ENCODE assay signal across 1 mouse cellular context in genomic region chr5:107965355-107965991, GRCm38 (mm10).
A peak's percentile ranks its signal among the peaks of the same experiment; 100 is the strongest.
TF ChIP-seq lines count a peak whose summit lies in the region.

No protein-coding gene starts in this region.

TF ChIP-seq in MEL, 35 proteins besides CTCF, POLR2A, EP300 and RAD21 (continued from another document):
- TF ChIP-seq CHD1 (IDR thresholded peaks at IDR 0.05; ENCODE audit: low read depth, low read length) (0 out of 2 replicates have a peak, but pooled peaks have one; percentile 37), HCFC1 (IDR thresholded peaks at IDR 0.05; ENCODE audit: low read depth, low read length) (no peak), TAL1 (IDR thresholded peaks at IDR 0.05; ENCODE audit: low read length) (peak; percentile 40; the same call in 1 of the 2 replicates), MAX (IDR thresholded peaks at IDR 0.05; ENCODE audit: low read length) (no peak), ETS1 (IDR thresholded peaks at IDR 0.05; ENCODE audit: low read depth, low read length) (peak; percentile 83), ZKSCAN1 (IDR thresholded peaks at IDR 0.05; ENCODE audit: low read depth, low read length) (no peak), CHD2 (IDR thresholded peaks at IDR 0.05; ENCODE audit: low read length) (no peak), TBP (IDR thresholded peaks at IDR 0.05; ENCODE audit: low read depth, low read length) (0 out of 2 replicates have a peak, but pooled peaks have one; percentile 57), USF1 (IDR thresholded peaks at IDR 0.05; ENCODE audit: low read depth, low read length) (no peak), NRF1 (IDR thresholded peaks at IDR 0.05; ENCODE audit: insufficient read depth, low read depth, low read length, poor library complexity, severe bottlenecking) (no peak), JUND (IDR thresholded peaks at IDR 0.05; ENCODE audit: low read depth, low read length) (no peak), ZC3H11A (IDR thresholded peaks at IDR 0.05; ENCODE audit: low read depth, low read length) (no peak), GABPA (IDR thresholded peaks at IDR 0.05; ENCODE audit: low read depth, low read length) (no peak), KAT2A (conservative IDR thresholded peaks at IDR 0.05; ENCODE audit: low read depth, low read length) (no peak), MAZ (IDR thresholded peaks at IDR 0.05; ENCODE audit: low read depth, low read length) (no peak), ELF1 (IDR thresholded peaks at IDR 0.05; ENCODE audit: low read depth, low read length) (no peak), USF2 (IDR thresholded peaks at IDR 0.05; ENCODE audit: borderline replicate concordance in 1 of 2, insufficient read depth in 1 of 2, low read depth in 1 of 2, low read length in 2 of 2) (no peak), ZMIZ1 (IDR thresholded peaks at IDR 0.05; ENCODE audit: low read depth, low read length) (no peak), MYB (IDR thresholded peaks at IDR 0.05; ENCODE audit: low read depth, low read length) (no peak)
